Mouse (Mus musculus): ENCODE measurements around the gene Efcab2.

DNA sequence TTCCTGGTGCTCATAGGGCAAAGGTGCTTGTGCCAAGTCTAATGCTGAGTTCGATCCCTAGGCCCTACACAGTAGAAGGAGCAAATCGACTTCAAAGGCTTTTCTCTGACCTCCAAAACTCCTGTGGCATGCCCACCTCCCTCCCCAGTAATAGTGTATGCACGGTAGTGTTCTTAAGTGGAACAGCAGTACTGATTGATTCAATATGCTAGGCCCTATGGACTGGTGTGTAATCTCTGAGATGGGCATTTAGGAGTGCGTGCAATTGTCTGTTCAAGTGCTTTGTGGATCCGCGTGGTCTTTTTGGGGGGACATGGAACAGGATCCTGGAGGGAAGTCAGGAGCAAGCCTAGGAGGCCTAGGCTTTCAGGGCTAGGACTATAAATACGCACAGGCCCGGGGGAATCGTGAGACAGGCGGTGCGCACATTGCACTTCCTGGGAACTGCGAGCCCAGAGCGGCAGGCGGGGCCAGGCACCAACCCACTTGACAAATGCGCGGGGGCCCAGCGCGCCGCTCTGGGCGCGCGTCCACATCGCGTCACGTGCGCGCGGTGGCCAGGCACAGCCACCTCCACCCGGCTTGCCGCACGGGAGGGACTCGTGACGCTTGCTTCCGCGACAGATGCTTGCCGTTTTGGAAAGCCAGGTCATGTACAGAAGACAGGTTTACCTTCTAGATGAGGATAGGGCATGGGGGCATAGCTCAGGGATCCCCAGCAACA, 37.2 kb upstream of the Efcab2 start:
- TF ChIP-seq CTCF (IDR thresholded peaks at IDR 0.05; ENCODE audit: low read depth, low read length) (no peak), POLR2A (IDR thresholded peaks at IDR 0.05; ENCODE audit: extremely low read depth, insufficient read depth, low read length) (peak; percentile 73)
